Mouse (Mus musculus) urinary bladder, postnatal 25 days (tissue): ENCODE results near the gene Cnih4.

ENCODE experiments used
- DNase-seq: peaks from one replicate; pipeline ENCODE4 v3.0.0; 2022; ENCODE audit warnings: low spot score

Gene Cnih4

GRCm38 (mm10) chr1:181211403-181211919, 67.0 kb downstream of the Cnih4 start:
- peak; percentile 34 for DNase-seq

GRCm38 (mm10) chr1:181211920-181212633, 67.6 kb downstream of the Cnih4 start, which contains the start of gene Wdr26:
Wdr26 (minus strand) TSS chr1:181212001.
- DNase-seq = peak; percentile 69

GRCm38 (mm10) chr1:181214296-181215035, 70.0 kb downstream of the Cnih4 start:
- no peak for DNase-seq

- DNase-seq = no peak
These were observed 71.8 kb downstream of the Cnih4 start for GRCm38 (mm10) chr1:181216315-181216714.
